Mouse (Mus musculus): ENCODE data around the gene Slc25a15. TPM values are rescaled to one million over a fixed set of nuclear protein-coding genes. Genes with fewer than 3 reads are reported as not detected.

Slc25a15 gene
- polyA plus RNA-seq (2021; fragmentation: Nextera tagmentation): 3.5 and 4.0 TPM in 2 replicates
- long read RNA-seq, experiment 1, transcript Slc25a15-201 (7 exons, 3,430 nt): major isoform, 25 of 50 reads
- long read RNA-seq, experiment 1, partial matches to known transcripts: 8 of 50 reads
- long read RNA-seq, experiment 1, other reads (novel, unspliced or antisense): 17 of 50 reads
- long read RNA-seq, experiment 2, partial matches to known transcripts: 2 of 10 reads
- long read RNA-seq, experiment 2, other reads (novel, unspliced or antisense): 6 of 10 reads

GRCm38 (mm10) chr8:22398142-22398951 is at the start of gene Slc25a15:
Gene Slc25a15 (minus strand): TSS chr8:22398597.

GRCm38 (mm10) chr8:22411282-22411702 is 12.9 kb upstream of the Slc25a15 start, which contains the start of gene Mrps31:
Gene Mrps31 (plus strand): TSS chr8:22411361.

Other genes starting within 250 kb of the Slc25a15 start
- gene Nek3, start 232.2 kb downstream of the Slc25a15 start, polyA plus RNA-seq (2021; fragmentation: Nextera tagmentation): 0.93 and 1.4 TPM in 2 replicates
- gene Ckap2, start 212.8 kb downstream of the Slc25a15 start, polyA plus RNA-seq (2021; fragmentation: Nextera tagmentation): 0.15 and 0.48 TPM in 2 replicates
- 10.6 and 11.1 TPM in 2 replicates for gene Vps36, start 205.8 kb downstream of the Slc25a15 start, polyA plus RNA-seq (2021; fragmentation: Nextera tagmentation)
- gene Thsd1, start 171.3 kb downstream of the Slc25a15 start, polyA plus RNA-seq (2021; fragmentation: Nextera tagmentation): 1.3 and 1.9 TPM in 2 replicates
- not detected in 2 replicates for gene Tpte, start 115.2 kb downstream of the Slc25a15 start, polyA plus RNA-seq (2021; fragmentation: Nextera tagmentation)
- gene Mrps31, start 12.8 kb upstream of the Slc25a15 start, polyA plus RNA-seq (2021; fragmentation: Nextera tagmentation): 39.5 and 43.5 TPM in 2 replicates

Measured in left cerebral cortex, adult 6 months (tissue).